Mouse (Mus musculus) left cerebral cortex, postnatal 36 days (tissue): ENCODE data around the gene Apoo. TPM values are rescaled to one million over a fixed set of nuclear protein-coding genes. Genes with fewer than 3 reads are reported as not detected.
"Not testable (repeated sequence)": the region's sequence is repeated elsewhere in the genome, so short reads cannot be mapped to it uniquely, and the experiment has no call there.

ENCODE experiments used
- DNase-seq, 2 experiments: peaks; one replicate each; pipeline ENCODE4 v3.0.0; 2021 to 2022; ENCODE audit warnings: low spot score in 2 of 2, mixed read lengths in 1 of 2
- intact Hi-C: fragments of 180-260 bp; cut with DNase I; formaldehyde crosslinking; loops from one replicate; pipeline ENCODE4 v1.15.1; 2025
- total RNA-seq, 2 experiments: library from RNA; stranded (reverse); gene quantifications; 2 replicates each; pipeline ENCODE4 v1.2.3; 2021

The Apoo gene
- 10 to 100 TPM; 64.6 to 79.1 TPM for total RNA-seq

- intact Hi-C loops, result loop anchor here (1.0 kb wide), 1 partner anchor 132 kb away; the partner anchor contains the start of gene Klhl15
- peak; percentile 96 for DNase-seq
Observed at GRCm38 (mm10) chrX:94366670-94367241, at the start of gene Apoo, which contains the start of gene Fam90a1b. Gene Apoo, plus strand, starts transcription at chrX:94367117. Gene Fam90a1b, minus strand, starts transcription at chrX:94366777.

- intact Hi-C loops, result no loop called here
- no peak for DNase-seq
Observed at GRCm38 (mm10) chrX:94321036-94321902, 45.6 kb upstream of the Apoo start.

GRCm38 (mm10) chrX:94343638-94344037, 23.3 kb upstream of the Apoo start:
- DNase-seq, intact Hi-C loops: not testable (repeated sequence)

GRCm38 (mm10) chrX:94365381-94365925, 1.5 kb upstream of the Apoo start:
- intact Hi-C loops, result loop anchor here (2.0 kb wide), 1 partner anchor 77 kb away; no protein-coding TSS in a partner anchor
- peak in 1 of 2 experiments; percentile 4 for DNase-seq

- peak; percentile 6 to 9 for DNase-seq
Observed at GRCm38 (mm10) chrX:94366029-94366428, 888 bp upstream of the Apoo start.

GRCm38 (mm10) chrX:94367248-94367647, 331 bp downstream of the Apoo start:
- DNase-seq, result peak in 1 of 2 experiments; percentile 4
- intact Hi-C loops, result no loop called here

More at GRCm38 (mm10) chrX:94366029-94366428, 888 bp upstream of the Apoo start:
- intact Hi-C loops, result loop anchor here (1.0 kb wide), 1 partner anchor 132 kb away; the partner anchor contains the start of gene Klhl15

- DNase-seq, result no peak
- intact Hi-C loops, result no loop called here
Observed at GRCm38 (mm10) chrX:94378734-94379133, 11.8 kb downstream of the Apoo start.

- no peak for DNase-seq
- intact Hi-C loops, result no loop called here
Observed at GRCm38 (mm10) chrX:94408975-94409374, 42.1 kb downstream of the Apoo start.

GRCm38 (mm10) chrX:94420210-94420609, 53.3 kb downstream of the Apoo start:
- intact Hi-C loops, result no loop called here
- DNase-seq, result no peak

- intact Hi-C loops, result loop anchor here (5.0 kb wide), 1 partner anchor 111 kb away; the partner anchor contains the start of gene Maged1
- peak; percentile 5 to 12 for DNase-seq
Observed at GRCm38 (mm10) chrX:94431548-94432375, 64.8 kb downstream of the Apoo start.

- DNase-seq, intact Hi-C loops: not testable (repeated sequence)
Observed at GRCm38 (mm10) chrX:94445427-94445826, 78.5 kb downstream of the Apoo start.

GRCm38 (mm10) chrX:94446021-94446420, 79.1 kb downstream of the Apoo start:
- DNase-seq, intact Hi-C loops: not testable (repeated sequence)

GRCm38 (mm10) chrX:94450047-94450881, 83.3 kb downstream of the Apoo start:
- intact Hi-C loops, DNase-seq: not testable (repeated sequence)

- DNase-seq, result no peak
- intact Hi-C loops, result no loop called here
Observed at GRCm38 (mm10) chrX:94459346-94459745, 92.4 kb downstream of the Apoo start.

GRCm38 (mm10) chrX:94461513-94461912, 94.6 kb downstream of the Apoo start:
- intact Hi-C loops, DNase-seq: not testable (repeated sequence)

GRCm38 (mm10) chrX:94462604-94463429, 95.9 kb downstream of the Apoo start:
- intact Hi-C loops, result not testable (repeated sequence)

More at GRCm38 (mm10) chrX:94462604-94463429, 95.9 kb downstream of the Apoo start:
- DNase-seq, result not testable (repeated sequence)
